Mouse (Mus musculus) intestine, embryonic 14.5 days (tissue): ENCODE measurements around the gene Mthfsl. TPM values are rescaled to one million over a fixed set of nuclear protein-coding genes. Genes with fewer than 3 reads are reported as not detected.
"Not testable (repeated sequence)": the region's sequence is repeated elsewhere in the genome, so short reads cannot be mapped to it uniquely, and the experiment has no call there.

Experiments used
- ATAC-seq: fragments of 200-750 bp; cut with Nextera tagmentation; replicated peaks from 2 replicates; pipeline ENCODE4 v1.8.0; 2017; ENCODE audit warnings: low read depth, moderate number of reproducible peaks, moderate TSS enrichment, moderate library complexity; ENCODE audit not compliant: low FRiP score, low TSS enrichment
- DNase-seq: peaks from one replicate; pipeline ENCODE4 v3.0.0-alpha.2; 2018; ENCODE audit warnings: low spot score
- H3K27ac ChIP-seq: fragments of 300-500 bp; sonication (generic); 2 replicates; pipeline ENCODE4 v1.5.1; 2014; ENCODE audit warnings: low read depth, mild to moderate bottlenecking, control low read depth
- H3K27me3 ChIP-seq: fragments of 300-500 bp; sonication (generic); replicated peaks from 2 replicates; pipeline ENCODE4 v1.6.1; 2014; ENCODE audit warnings: low read length, control low read depth; ENCODE audit not compliant: control insufficient read depth, insufficient read depth
- H3K36me3 ChIP-seq: fragments of 300-500 bp; sonication (generic); 2 replicates; pipeline ENCODE4 v1.6.1; 2014; ENCODE audit warnings: low read length, control low read depth; ENCODE audit not compliant: control insufficient read depth, insufficient read depth
- H3K4me1 ChIP-seq: fragments of 300-500 bp; sonication (generic); replicated peaks from 2 replicates; pipeline ENCODE4 v1.6.1; 2014; ENCODE audit warnings: low read length, control low read depth, mixed read lengths; ENCODE audit not compliant: control insufficient read depth, insufficient read depth
- H3K4me2 ChIP-seq: fragments of 300-500 bp; sonication (generic); 2 replicates; pipeline ENCODE4 v1.6.1; 2014; ENCODE audit warnings: low read length
- H3K4me3 ChIP-seq: fragments of 300-500 bp; sonication (generic); 2 replicates; pipeline ENCODE4 v1.5.1; 2014; ENCODE audit warnings: low read depth, low read length, control low read depth, mixed read lengths
- H3K9ac ChIP-seq: fragments of 300-500 bp; sonication (generic); 2 replicates; pipeline ENCODE4 v1.6.1; 2014; ENCODE audit warnings: mild to moderate bottlenecking, low read length
- H3K9me3 ChIP-seq: fragments of 300-500 bp; sonication (generic); 2 replicates; pipeline ENCODE4 v1.6.1; 2016; ENCODE audit warnings: low read length, control low read depth; ENCODE audit not compliant: control insufficient read depth
- WGBS: fragments of 180-500 bp; shearing (Covaris S2); extraction: QIAGEN DNeasy Blood & Tissue Kit; methylation state at CpG from one replicate; pipeline ENCODE4 v1.1.7; 2014; 5-methylcytosine and 5-hydroxymethylcytosine counted together
- polyA plus RNA-seq: library from polyadenylated mRNA; unstranded; fragments of >200 nt; fragmentation: Nextera tagmentation; extraction: Ambion mirVana; gene quantifications from 2 replicates; pipeline ENCODE4 v1.2.1, GENCODE M21; 2014

Mthfsl gene
- polyA plus RNA-seq, 1 experiment from 2014 or later: 42.1 TPM

DNA sequence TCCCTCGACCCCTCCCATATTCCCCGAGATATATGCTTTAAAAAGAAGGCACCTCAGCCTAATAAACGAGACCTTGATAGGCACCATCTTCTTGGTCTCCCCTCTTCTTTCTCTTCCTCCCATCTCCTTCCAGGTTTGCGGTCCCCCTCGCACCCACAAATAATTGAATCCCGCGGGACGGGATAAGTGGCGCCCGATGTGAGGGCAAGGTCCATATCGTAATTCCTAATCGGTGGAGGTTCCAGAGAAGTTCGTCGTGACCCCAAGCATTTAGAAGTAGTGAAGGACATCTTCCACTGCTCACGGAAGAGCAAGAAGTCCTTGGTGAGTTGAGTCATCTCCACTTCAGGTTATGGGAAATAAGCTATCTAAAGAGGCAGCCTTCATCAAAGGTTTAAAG is 69.4 kb downstream of the Mthfsl start:
- not testable (repeated sequence) for ATAC-seq, H3K4me3 ChIP-seq, H3K27ac ChIP-seq, DNase-seq, H3K36me3 ChIP-seq, H3K4me1 ChIP-seq, H3K9ac ChIP-seq, H3K9me3 ChIP-seq, H3K4me2 ChIP-seq, H3K27me3 ChIP-seq
- WGBS: 95% methylated on average over 11 of the region's 15 CpGs

Other genes with a start within 250 kb of the Mthfsl start
- gene Syncrip, start 237.7 kb downstream of the Mthfsl start, polyA plus RNA-seq: 104 and 106 TPM in 2 replicates
- 8.8 and 9.6 TPM in 2 replicates for gene Zfp949, start 172.3 kb downstream of the Mthfsl start, polyA plus RNA-seq
- 0.08 TPM in 1 of 2 replicates, not detected in the other for gene Trim43a, start 139.4 kb downstream of the Mthfsl start, polyA plus RNA-seq
- gene Bcl2a1d, start 11.6 kb upstream of the Mthfsl start, polyA plus RNA-seq: 0.51 and 1.3 TPM in 2 replicates
- gene Trim43c, start 118.9 kb upstream of the Mthfsl start, polyA plus RNA-seq: 0.11 and 0.19 TPM in 2 replicates
- 1.3 and 2.3 TPM in 2 replicates for gene Bcl2a1a, start 236.6 kb upstream of the Mthfsl start, polyA plus RNA-seq